Mouse (Mus musculus) C2C12 (cell line): Measurements from ENCODE around the gene Cpsf4l. TPM values are rescaled to one million over a fixed set of nuclear protein-coding genes. Genes with fewer than 3 reads are reported as not detected.

Experiments
- H3K27me3 ChIP-seq: one replicate; pipeline ENCODE4 v1.6.1; 2011; ENCODE audit not compliant: control insufficient read depth, insufficient read depth, insufficient read length
- H3K36me3 ChIP-seq: one replicate; pipeline ENCODE4 v1.6.1; 2011; ENCODE audit not compliant: control insufficient read depth, insufficient read depth
- H3K4me3 ChIP-seq: one replicate; pipeline ENCODE4 v1.5.1; 2011; ENCODE audit warnings: mild to moderate bottlenecking, control low read depth; ENCODE audit not compliant: poor library complexity, insufficient read depth, severe bottlenecking
- H3K79me2 ChIP-seq: one replicate; pipeline ENCODE4 v1.6.1; 2011; ENCODE audit not compliant: control insufficient read depth, insufficient read depth
- H3K79me3 ChIP-seq: one replicate; pipeline ENCODE4 v1.6.1; 2011; ENCODE audit warnings: low read depth, control low read depth
- H3ac ChIP-seq: one replicate; pipeline ENCODE3; 2011; ENCODE audit warnings: low read depth; ENCODE audit not compliant: control insufficient read depth, insufficient read length
- CEBPB ChIP-seq: IDR thresholded peaks from one replicate; pipeline ENCODE4 v1.6.1; 2011; ENCODE audit warnings: low read depth, mild to moderate bottlenecking, control low read depth, moderate library complexity
- CTCF ChIP-seq: IDR thresholded peaks from one replicate; pipeline ENCODE4 v1.5.1; 2011; ENCODE audit not compliant: control insufficient read depth, insufficient read depth, insufficient read length
- FOSL1 ChIP-seq: IDR thresholded peaks from one replicate; pipeline ENCODE4 v1.8.0; 2011; ENCODE audit warnings: mild to moderate bottlenecking, low read length; ENCODE audit not compliant: poor library complexity, insufficient read depth, severe bottlenecking
- MAX ChIP-seq: IDR thresholded peaks from one replicate; pipeline ENCODE4 v1.6.1; 2011; ENCODE audit warnings: mild to moderate bottlenecking, control low read depth
- MYOD1 ChIP-seq: IDR thresholded peaks from one replicate; pipeline ENCODE4 v1.6.1; 2011; ENCODE audit warnings: low read depth; ENCODE audit not compliant: control insufficient read depth, insufficient read length
- MYOG ChIP-seq: IDR thresholded peaks from one replicate; pipeline ENCODE4 v1.6.1; 2011; ENCODE audit not compliant: control insufficient read depth, insufficient read length; ENCODE audit errors: extremely low read depth
- USF1 ChIP-seq: IDR thresholded peaks from one replicate; pipeline ENCODE4 v1.6.1; 2011; ENCODE audit warnings: low read depth, mild to moderate bottlenecking, control low read depth, moderate library complexity
- polyA plus RNA-seq: library from polyadenylated mRNA; unstranded; fragments of >200 nt; fragmentation: generic; extraction: Trizol; gene quantifications from one replicate; pipeline ENCODE4 v1.2.1, GENCODE M21; 2012; ENCODE audit warnings: missing spikeins

The Cpsf4l gene
- polyA plus RNA-seq, 1 experiment: not detected

- no peaks in the 10 kb centered on the region for H3K27me3 ChIP-seq
- no peak overlapping the region for H3K4me3 ChIP-seq
- H3K36me3 ChIP-seq: peaks cover 13% of the 10 kb centered on the region
- H3ac ChIP-seq: no peak overlapping the region
- TF ChIP-seq FOSL1 (no peak), CTCF (no peak), MYOG (no peak), MYOD1 (no peak), USF1 (no peak), CEBPB (no peak), MAX (no peak)
- H3K79me3 ChIP-seq: peaks cover 3% of the 10 kb centered on the region
- peaks cover 29% of the 10 kb centered on the region for H3K79me2 ChIP-seq
Measured at GRCm38 (mm10) chr11:113727992-113728391, 18.2 kb upstream of the Cpsf4l start.

DNA sequence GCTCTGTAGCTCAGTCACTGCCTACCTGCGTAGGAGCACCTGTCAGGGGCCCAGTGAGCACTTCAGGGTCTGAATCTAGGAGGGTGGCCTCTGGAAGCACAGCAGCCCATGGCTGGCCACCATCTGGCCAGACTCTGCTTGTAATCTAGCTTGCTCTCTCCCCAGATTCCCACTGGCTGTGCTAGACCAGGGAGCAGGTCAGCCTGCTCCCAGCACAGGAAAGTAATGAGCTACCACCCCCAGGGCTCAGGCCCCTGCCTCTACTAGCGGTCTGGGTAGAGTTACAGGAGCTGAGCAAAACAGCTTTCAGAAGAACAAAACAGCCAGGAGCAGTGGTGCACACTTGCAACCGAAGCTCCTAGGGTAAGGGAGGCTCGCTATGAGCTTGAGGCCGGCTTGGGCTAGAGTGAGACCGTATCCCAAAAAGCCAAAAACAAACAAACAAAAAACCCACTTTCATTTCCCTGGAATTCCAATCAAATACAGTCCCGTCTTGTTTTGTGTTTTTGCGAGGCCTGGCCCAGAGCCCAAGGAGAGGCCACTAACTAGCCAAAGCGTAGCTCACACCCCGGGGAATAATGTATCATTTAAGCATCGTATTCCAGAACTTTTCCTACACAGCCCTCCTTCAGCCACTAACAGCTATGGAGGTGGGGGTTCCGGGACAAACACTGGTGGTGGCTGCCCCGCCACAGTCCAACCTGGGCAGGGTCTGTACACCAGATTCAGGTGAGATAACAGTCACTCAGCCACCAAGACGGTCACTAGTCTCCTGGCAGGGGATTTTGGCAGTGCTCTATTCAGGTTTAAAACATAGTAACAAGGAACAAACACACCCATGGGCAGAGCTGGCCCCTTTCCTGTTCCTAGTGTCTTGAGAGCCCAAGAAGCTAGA is 17.4 kb upstream of the Cpsf4l start:
- no peak overlapping the region for H3K4me3 ChIP-seq
- no peak overlapping the region for H3ac ChIP-seq
- peaks cover 13% of the 10 kb centered on the region for H3K36me3 ChIP-seq
- TF ChIP-seq CTCF: no peak
- no peak for TF ChIP-seq MAX
- no peak for TF ChIP-seq MYOD1
- no peak for TF ChIP-seq USF1
- TF ChIP-seq MYOG: no peak
- TF ChIP-seq FOSL1: no peak
- no peak for TF ChIP-seq CEBPB
- peaks cover 26% of the 10 kb centered on the region for H3K79me2 ChIP-seq
- H3K27me3 ChIP-seq: no peaks in the 10 kb centered on the region
- peaks cover 3% of the 10 kb centered on the region for H3K79me3 ChIP-seq

- H3K36me3 ChIP-seq: peaks cover 13% of the 10 kb centered on the region
- H3K79me2 ChIP-seq: peaks cover 13% of the 10 kb centered on the region
- no peak overlapping the region for H3ac ChIP-seq
- no peak overlapping the region for H3K4me3 ChIP-seq
- TF ChIP-seq FOSL1: no peak
- TF ChIP-seq CTCF: no peak
- TF ChIP-seq USF1: no peak
- no peak for TF ChIP-seq MAX
- no peak for TF ChIP-seq MYOD1
- TF ChIP-seq MYOG: no peak
- no peak for TF ChIP-seq CEBPB
- no peaks in the 10 kb centered on the region for H3K27me3 ChIP-seq
- H3K79me3 ChIP-seq: no peaks in the 10 kb centered on the region
Measured at GRCm38 (mm10) chr11:113725235-113726048, 15.6 kb upstream of the Cpsf4l start.

GRCm38 (mm10) chr11:113722405-113723090 is 12.7 kb upstream of the Cpsf4l start:
- H3K79me3 ChIP-seq: no peaks in the 10 kb centered on the region
- H3K36me3 ChIP-seq: peaks cover 6% of the 10 kb centered on the region
- H3K79me2 ChIP-seq: no peaks in the 10 kb centered on the region
- TF ChIP-seq FOSL1 (no peak), MAX (no peak), USF1 (no peak), MYOG (no peak), CTCF (no peak), CEBPB (no peak), MYOD1 (no peak)
- no peak overlapping the region for H3K4me3 ChIP-seq
- H3ac ChIP-seq: no peak overlapping the region
- H3K27me3 ChIP-seq: no peaks in the 10 kb centered on the region
